Mouse (Mus musculus): Measurements from ENCODE around the gene Olfr716.
"Not testable (repeated sequence)": the region's sequence is repeated elsewhere in the genome, so short reads cannot be mapped to it uniquely, and the experiment has no call there.

The Olfr716 gene

DNA sequence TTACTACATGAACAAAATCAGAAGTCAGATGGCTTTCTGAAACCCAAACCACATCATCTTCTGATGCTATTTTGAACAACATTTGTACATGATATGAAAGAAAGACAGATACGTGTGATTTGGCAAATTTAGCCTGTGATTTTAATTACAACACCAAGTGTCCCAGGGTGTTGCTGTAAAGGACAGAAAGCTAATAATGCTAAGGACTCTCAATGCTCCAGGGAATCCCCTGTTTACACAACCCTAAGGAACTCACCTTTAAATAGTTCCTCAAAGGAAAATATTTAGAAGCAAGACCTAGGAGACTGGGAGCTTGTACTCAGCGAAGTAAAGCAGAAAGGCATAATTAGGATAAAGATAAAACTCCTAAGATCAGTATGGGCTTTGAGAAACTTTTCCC is at the start of gene Olfr716:
TSS of gene Olfr716 (plus strand) at position 301 of the 400 bp plus-strand sequence.
- DNase-seq (ENCODE audit: low spot score) = not testable (repeated sequence)

DNA sequence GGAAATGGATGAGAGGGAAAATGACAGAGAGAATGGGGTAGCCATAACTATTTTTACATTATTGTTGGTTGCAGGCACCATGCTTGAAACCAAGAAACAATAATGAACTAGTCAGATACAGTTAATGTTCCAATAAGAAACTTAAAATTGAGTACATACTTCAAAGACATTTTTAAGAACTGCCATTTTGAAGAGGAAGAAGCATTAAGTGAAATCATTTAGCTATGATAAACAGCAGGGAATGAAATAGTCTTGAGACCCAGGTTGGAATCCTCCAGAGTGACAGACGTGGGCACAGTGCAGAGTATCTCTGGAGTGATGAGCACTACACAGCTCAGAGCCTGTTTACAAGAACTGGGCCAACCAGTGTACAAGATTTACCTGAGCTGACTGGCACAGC is 45.2 kb upstream of the Olfr716 start, which contains the start of gene Olfr17:
TSS of gene Olfr17 (plus strand) at position 301 of the 400 bp plus-strand sequence.
- no peak for DNase-seq (ENCODE audit: low spot score)

DNA sequence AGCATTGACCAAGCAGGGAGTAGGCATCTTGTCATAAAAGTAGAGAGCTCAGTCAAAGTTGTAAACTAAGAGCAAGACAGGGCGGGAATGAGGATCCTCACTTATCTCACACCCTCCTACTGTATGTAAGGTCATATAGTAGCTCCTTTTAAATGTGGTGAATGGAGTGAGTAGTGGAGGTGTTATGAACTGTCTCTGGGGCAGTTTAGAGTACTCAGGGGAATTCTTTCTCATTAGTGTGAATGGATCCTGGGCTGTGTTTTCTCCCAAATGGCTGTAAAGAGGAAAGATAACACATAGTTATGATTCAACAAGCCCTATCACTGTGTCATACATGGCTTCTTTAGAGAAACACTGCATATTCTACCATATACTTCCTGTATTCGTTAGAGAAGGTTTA is 27.9 kb upstream of the Olfr716 start, which contains the start of gene Olfr715b:
TSS of gene Olfr715b (minus strand) at position 101 of the 400 bp plus-strand sequence.
- DNase-seq (ENCODE audit: low spot score) = not testable (repeated sequence)

DNA sequence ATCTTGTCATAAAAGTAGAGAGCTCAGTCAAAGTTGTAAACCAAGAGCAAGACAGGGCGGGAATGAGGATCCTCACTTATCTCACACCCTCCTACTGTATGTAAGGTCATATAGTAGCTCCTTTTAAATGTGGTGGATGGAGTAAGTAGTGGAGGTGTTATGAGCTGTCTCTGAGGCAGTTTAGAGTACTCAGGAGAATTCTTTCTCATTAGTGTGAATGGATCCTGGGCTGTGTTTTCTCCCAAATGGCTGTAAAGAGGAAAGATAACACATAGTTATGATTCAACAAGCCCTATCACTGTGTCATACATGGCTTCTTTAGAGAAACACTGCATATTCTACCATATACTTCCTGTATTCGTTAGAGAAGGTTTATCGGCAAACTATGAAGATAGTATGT is 7.1 kb upstream of the Olfr716 start, which contains the start of gene Olfr715:
TSS of gene Olfr715 (minus strand) at position 101 of the 400 bp plus-strand sequence.
- not testable (repeated sequence) for DNase-seq (ENCODE audit: low spot score)

DNA sequence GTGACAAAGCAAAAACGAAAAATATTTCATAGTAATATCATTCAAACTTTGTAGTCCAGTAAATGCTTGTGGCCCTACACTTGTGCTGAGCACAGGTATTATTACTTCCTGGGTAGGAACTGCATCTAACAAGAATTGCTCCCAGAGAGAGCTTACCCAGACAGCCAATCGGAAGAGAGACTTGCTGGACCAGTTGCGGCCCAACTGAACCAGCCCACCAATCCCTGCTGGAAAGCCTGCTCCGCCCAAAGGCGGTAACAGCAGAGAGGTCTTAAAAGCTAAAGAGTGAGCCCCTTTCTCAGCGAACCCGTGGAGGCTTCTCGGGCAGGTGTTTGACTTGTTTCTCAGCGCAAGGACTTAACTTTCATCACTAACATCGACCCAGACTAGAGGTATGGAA is 28.6 kb downstream of the Olfr716 start, which contains the start of gene Nlrp14:
TSS of gene Nlrp14 (plus strand) at position 301 of the 400 bp plus-strand sequence.
- DNase-seq (ENCODE audit: low spot score) = no peak

DNA sequence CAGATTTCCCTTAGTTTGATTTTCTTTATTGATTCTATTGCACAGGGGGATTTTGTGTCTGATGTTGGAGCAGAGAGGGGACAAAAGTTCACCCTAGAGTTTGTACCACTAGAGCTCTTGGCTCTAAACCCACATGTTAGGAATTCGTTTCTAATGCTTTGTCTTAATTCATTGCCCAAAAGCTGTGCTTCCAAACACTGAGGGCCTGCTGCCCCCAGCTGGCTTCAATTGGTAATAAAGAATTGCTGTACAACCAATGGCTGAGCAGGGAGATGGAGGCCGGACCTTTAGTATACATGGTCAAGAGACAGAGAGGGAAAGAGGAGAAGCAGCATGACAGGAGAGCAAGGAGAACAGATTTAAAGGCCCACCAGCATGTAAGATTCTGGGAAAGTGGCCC is 42.3 kb downstream of the Olfr716 start:
- DNase-seq (ENCODE audit: low spot score) = no peak
